Mouse (Mus musculus) skeletal muscle tissue, adult 2 months (tissue): ENCODE results near the gene Tmem234.
"Not testable (repeated sequence)": the region's sequence is repeated elsewhere in the genome, so short reads cannot be mapped to it uniquely, and the experiment has no call there.

Experiments used
- DNase-seq: peaks from one replicate; pipeline ENCODE4 v3.0.0-alpha.2; 2012; ENCODE audit warnings: low read depth, low spot score

Gene Tmem234

GRCm38 (mm10) chr4:129600233-129601158, at the start of gene Tmem234, which contains the start of gene Eif3i:
TSS of gene Tmem234 (plus strand) at chr4:129600668.
TSS of gene Eif3i (minus strand) at chr4:129600648.
- peak; percentile 67 for DNase-seq

GRCm38 (mm10) chr4:129554512-129554911, 46.0 kb upstream of the Tmem234 start:
- DNase-seq, result not testable (repeated sequence)

- no peak for DNase-seq
Measured at GRCm38 (mm10) chr4:129555421-129555861, 45.0 kb upstream of the Tmem234 start.

- DNase-seq, result no peak
Measured at GRCm38 (mm10) chr4:129555862-129556531, 44.5 kb upstream of the Tmem234 start.

- DNase-seq, result peak; percentile 64
Measured at GRCm38 (mm10) chr4:129556532-129557223, 43.8 kb upstream of the Tmem234 start.

GRCm38 (mm10) chr4:129557256-129557808, 43.1 kb upstream of the Tmem234 start:
- DNase-seq, result no peak

GRCm38 (mm10) chr4:129558321-129558955, 42.0 kb upstream of the Tmem234 start:
- DNase-seq, result no peak

- DNase-seq, result no peak
Measured at GRCm38 (mm10) chr4:129561184-129561583, 39.3 kb upstream of the Tmem234 start.

- no peak for DNase-seq
Measured at GRCm38 (mm10) chr4:129563718-129564117, 36.8 kb upstream of the Tmem234 start.

GRCm38 (mm10) chr4:129565139-129565538, 35.3 kb upstream of the Tmem234 start:
- DNase-seq, result no peak

- DNase-seq, result no peak
Measured at GRCm38 (mm10) chr4:129568366-129568765, 32.1 kb upstream of the Tmem234 start.

GRCm38 (mm10) chr4:129570028-129570427, 30.4 kb upstream of the Tmem234 start:
- no peak for DNase-seq

GRCm38 (mm10) chr4:129571551-129572084, 28.9 kb upstream of the Tmem234 start:
- no peak for DNase-seq

- no peak for DNase-seq
Measured at GRCm38 (mm10) chr4:129572236-129573092, 28.0 kb upstream of the Tmem234 start.

GRCm38 (mm10) chr4:129573093-129573370, 27.4 kb upstream of the Tmem234 start:
- no peak for DNase-seq

- DNase-seq, result no peak
Measured at GRCm38 (mm10) chr4:129573430-129573829, 27.0 kb upstream of the Tmem234 start, which contains the start of gene Lck. TSS of gene Lck (minus strand) at chr4:129573641.

GRCm38 (mm10) chr4:129575171-129575844, 25.2 kb upstream of the Tmem234 start:
- no peak for DNase-seq

- peak; percentile 35 for DNase-seq
Measured at GRCm38 (mm10) chr4:129576863-129577491, 23.5 kb upstream of the Tmem234 start.

GRCm38 (mm10) chr4:129577688-129578087, 22.8 kb upstream of the Tmem234 start:
- DNase-seq, result no peak
